Mouse (Mus musculus) lung, adult 2 months (tissue): Measurements from ENCODE around the gene Cd24a.

Experiments used
- CTCF ChIP-seq: fragments of 200-500 bp; IDR thresholded peaks from 2 replicates; pipeline ENCODE4 v1.5.1; 2011; ENCODE audit warnings: mild to moderate bottlenecking, low read length, control low read depth; ENCODE audit not compliant: insufficient read depth
- POLR2A ChIP-seq: fragments of 200-500 bp; IDR thresholded peaks from 2 replicates; pipeline ENCODE4 v1.6.1; 2011; ENCODE audit warnings: low read depth, mild to moderate bottlenecking, control low read depth, low read length, borderline replicate concordance; ENCODE audit errors: extremely low read depth

DNA sequence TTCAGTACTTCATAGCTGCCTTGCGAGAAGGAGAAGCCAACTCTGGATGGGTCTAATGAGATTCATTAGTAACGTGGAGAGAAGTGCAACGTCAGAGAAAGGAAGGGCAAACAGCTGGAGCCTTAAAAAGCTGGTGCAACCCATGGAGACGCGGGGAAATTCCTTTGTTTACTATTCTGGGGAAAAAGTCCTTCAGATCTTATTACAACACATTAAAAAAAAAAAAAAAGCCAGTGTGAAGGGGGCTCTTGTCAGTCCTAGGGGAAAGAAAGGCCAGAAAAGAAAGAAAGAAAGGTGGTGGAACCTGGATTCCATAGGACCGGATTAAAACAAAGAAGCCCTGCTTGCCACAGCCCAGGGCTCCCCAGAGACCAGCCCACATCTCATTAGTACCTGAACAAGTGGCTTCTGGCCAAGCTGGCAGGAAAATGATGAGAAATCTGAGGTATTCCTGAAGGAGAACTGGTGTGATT lies 41.0 kb downstream of the Cd24a start:
- no peak for TF ChIP-seq CTCF
- TF ChIP-seq POLR2A, result no peak
